Mouse (Mus musculus): ENCODE measurements around the gene Olfr1423. TPM values are rescaled to one million over a fixed set of nuclear protein-coding genes. Genes with fewer than 3 reads are reported as not detected.
A peak's percentile ranks its signal among the peaks of the same experiment; 100 is the strongest.

Gene Olfr1423
- polyA plus RNA-seq, 2 experiments = not detected

- Histone ChIP-seq H3K9ac (replicated peaks) (peak overlapping the region; percentile 72), H3K4me2 (ENCODE audit: low read depth) (peak overlapping the region; percentile 85), H3K4me3 (ENCODE audit: insufficient read depth in 1 of 2, low read depth in 2 of 2, low read length in 2 of 2) (peak overlapping the region; percentile 63 to 83), H3K9me3 (ENCODE audit: control insufficient read depth, low read length) (no peaks in the 10 kb centered on the region), H3K27ac (peak overlapping the region; percentile 68), H3K27me3 (ENCODE audit: control insufficient read depth, insufficient read depth, low read length) (no peaks in the 10 kb centered on the region), H3K4me1 (replicated peaks; ENCODE audit: control insufficient read depth in 2 of 2, insufficient read depth in 2 of 2, low read length in 1 of 2) (peaks cover 10 to 21% of the 10 kb centered on the region in 2 experiments), H3K36me3 (replicated peaks; ENCODE audit: control insufficient read depth, insufficient read depth, low read depth) (no peaks in the 10 kb centered on the region)
- ATAC-seq (ENCODE audit: insufficient read depth) (peak; percentile 46), DNase-seq (ENCODE audit: low read depth in 3 of 3, low spot score in 3 of 3) (peak; percentile 83 to 87 (median 84))
- WGBS (ENCODE audit: insufficient replicate concordance) = under 1% methylated on average over 26 of the region's 26 CpGs
- TF ChIP-seq CTCF (IDR thresholded peaks at IDR 0.05; ENCODE audit: low read depth) (no peak), EP300 (IDR thresholded peaks at IDR 0.05; ENCODE audit: low read depth) (0 out of 2 replicates have a peak, but pooled peaks have one; percentile 2)
Measured at GRCm38 (mm10) chr19:12010916-12011559, 30.1 kb downstream of the Olfr1423 start.

GRCm38 (mm10) chr19:12010281-12010771 lies 30.8 kb downstream of the Olfr1423 start:
- no peaks in the 10 kb centered on the region for H3K9me3 ChIP-seq (ENCODE audit: control insufficient read depth, low read length)
- peak overlapping the region; percentile 85 for H3K4me2 ChIP-seq (ENCODE audit: low read depth)
- ATAC-seq (ENCODE audit: insufficient read depth) = peak; percentile 8; the same call in 1 of the 2 replicates
- no peaks in the 10 kb centered on the region for H3K27me3 ChIP-seq (ENCODE audit: control insufficient read depth, insufficient read depth, low read length)
- under 1% methylated on average over 24 of the region's 24 CpGs for WGBS (ENCODE audit: insufficient replicate concordance)
- no peaks in the 10 kb centered on the region for H3K36me3 ChIP-seq (replicated peaks; ENCODE audit: control insufficient read depth, insufficient read depth, low read depth)
- TF ChIP-seq EP300 (IDR thresholded peaks at IDR 0.05; ENCODE audit: low read depth) (0 out of 2 replicates have a peak, but pooled peaks have one; percentile 3), CTCF (IDR thresholded peaks at IDR 0.05; ENCODE audit: low read depth) (no peak)
- peaks cover 10 to 21% of the 10 kb centered on the region in 2 experiments for H3K4me1 ChIP-seq (replicated peaks; ENCODE audit: control insufficient read depth in 2 of 2, insufficient read depth in 2 of 2, low read length in 1 of 2)
- peak overlapping the region; percentile 72 for H3K9ac ChIP-seq (replicated peaks)
- peak in 2 of 3 experiments; percentile 49 to 64 for DNase-seq (ENCODE audit: low read depth in 3 of 3, low spot score in 3 of 3)
- peak overlapping the region; percentile 63 to 83 for H3K4me3 ChIP-seq (ENCODE audit: insufficient read depth in 1 of 2, low read depth in 2 of 2, low read length in 2 of 2)
- H3K27ac ChIP-seq = peak overlapping the region; percentile 68

GRCm38 (mm10) chr19:12009501-12010280 lies 31.4 kb downstream of the Olfr1423 start:
- no peaks in the 10 kb centered on the region for H3K27me3 ChIP-seq (ENCODE audit: control insufficient read depth, insufficient read depth, low read length)
- H3K4me1 ChIP-seq (replicated peaks; ENCODE audit: control insufficient read depth in 2 of 2, insufficient read depth in 2 of 2, low read length in 1 of 2) = peaks cover 11 to 23% of the 10 kb centered on the region in 2 experiments
- peak overlapping the region; percentile 63 to 83 for H3K4me3 ChIP-seq (ENCODE audit: insufficient read depth in 1 of 2, low read depth in 2 of 2, low read length in 2 of 2)
- H3K9me3 ChIP-seq (ENCODE audit: control insufficient read depth, low read length) = no peaks in the 10 kb centered on the region
- no peaks in the 10 kb centered on the region for H3K36me3 ChIP-seq (replicated peaks; ENCODE audit: control insufficient read depth, insufficient read depth, low read depth)
- H3K9ac ChIP-seq (replicated peaks) = peak overlapping the region; percentile 72
- DNase-seq (ENCODE audit: low read depth in 3 of 3, low spot score in 3 of 3) = peak in 2 of 3 experiments; percentile 69 to 73
- peak overlapping the region; percentile 68 for H3K27ac ChIP-seq
- TF ChIP-seq EP300 (IDR thresholded peaks at IDR 0.05; ENCODE audit: low read depth) (no peak), CTCF (IDR thresholded peaks at IDR 0.05; ENCODE audit: low read depth) (no peak)
- peak overlapping the region; percentile 95 for H3K4me2 ChIP-seq (ENCODE audit: low read depth)
- under 1% methylated on average over 24 of the region's 24 CpGs for WGBS (ENCODE audit: insufficient replicate concordance)
- peak; percentile 32 for ATAC-seq (ENCODE audit: insufficient read depth)

GRCm38 (mm10) chr19:12008410-12009380 lies 32.4 kb downstream of the Olfr1423 start:
- Histone ChIP-seq H3K27me3 (ENCODE audit: control insufficient read depth, insufficient read depth, low read length) (no peaks in the 10 kb centered on the region), H3K36me3 (replicated peaks; ENCODE audit: control insufficient read depth, insufficient read depth, low read depth) (no peaks in the 10 kb centered on the region), H3K4me3 (ENCODE audit: insufficient read depth in 1 of 2, low read depth in 2 of 2, low read length in 2 of 2) (peak overlapping the region; percentile 42 to 80), H3K9me3 (ENCODE audit: control insufficient read depth, low read length) (no peaks in the 10 kb centered on the region), H3K4me1 (replicated peaks; ENCODE audit: control insufficient read depth in 2 of 2, insufficient read depth in 2 of 2, low read length in 1 of 2) (peaks cover 16 to 30% of the 10 kb centered on the region in 2 experiments), H3K4me2 (ENCODE audit: low read depth) (peak overlapping the region; percentile 95), H3K27ac (peak overlapping the region; percentile 16), H3K9ac (replicated peaks) (0 out of 2 replicates have a peak overlapping the region, but pooled peaks have one; percentile 15)
- TF ChIP-seq CTCF (IDR thresholded peaks at IDR 0.05; ENCODE audit: low read depth) (no peak), EP300 (IDR thresholded peaks at IDR 0.05; ENCODE audit: low read depth) (no peak)
- DNase-seq (ENCODE audit: low read depth in 3 of 3, low spot score in 3 of 3) (peak in 1 of 3 experiments; percentile 69), ATAC-seq (ENCODE audit: insufficient read depth) (no peak)
- WGBS (ENCODE audit: insufficient replicate concordance) = 16% methylated on average over 17 of the region's 17 CpGs
